Mouse (Mus musculus): ENCODE results near the gene Adcy5. TPM values are rescaled to one million over a fixed set of nuclear protein-coding genes. Genes with fewer than 3 reads are reported as not detected.

Gene Adcy5
- 36.0 and 37.7 TPM in 2 replicates for polyA plus RNA-seq (2012; rRNA removed)

- TF ChIP-seq CTCF (IDR thresholded peaks at IDR 0.05; ENCODE audit: borderline replicate concordance, insufficient read depth, low read depth, low read length) (no peak), POLR2A (IDR thresholded peaks at IDR 0.05; ENCODE audit: borderline replicate concordance, insufficient read depth, low read length) (no peak)
- WGBS = under 1% methylated on average over 83 of the region's 104 CpGs
- Histone ChIP-seq H3K4me3 (replicated peaks; ENCODE audit: insufficient read depth, low read depth, low read length) (peak within 1 kb of the TSS; percentile 86), H3K27me3 (ENCODE audit: control insufficient read depth, insufficient read depth, low read length) (no peaks in the 10 kb centered on the region), H3K27ac (ENCODE audit: insufficient read depth, low read length) (peak within 1 kb of the TSS; percentile 19; the same call in 1 of the 2 replicates), H3K4me1 (ENCODE audit: control insufficient read depth, insufficient read depth, low read length) (peaks cover 2% of the 10 kb centered on the region; the same call in 1 of the 2 replicates)
- peak; percentile 60 to 61 for DNase-seq
These were observed at the start of gene Adcy5 for GRCm38 (mm10) chr16:35154641-35155390. Gene Adcy5 (plus strand): TSS chr16:35154877.

- TF ChIP-seq POLR2A (IDR thresholded peaks at IDR 0.05; ENCODE audit: borderline replicate concordance, insufficient read depth, low read length) (no peak), CTCF (IDR thresholded peaks at IDR 0.05; ENCODE audit: borderline replicate concordance, insufficient read depth, low read depth, low read length) (no peak)
- Histone ChIP-seq H3K4me3 (replicated peaks; ENCODE audit: insufficient read depth, low read depth, low read length) (no peak overlapping the region), H3K4me1 (ENCODE audit: control insufficient read depth, insufficient read depth, low read length) (no peaks in the 10 kb centered on the region), H3K27me3 (ENCODE audit: control insufficient read depth, insufficient read depth, low read length) (no peaks in the 10 kb centered on the region), H3K27ac (ENCODE audit: insufficient read depth, low read length) (no peak overlapping the region)
- WGBS = 84% methylated on average over 6 of the region's 6 CpGs
- DNase-seq = no peak
These were observed 46.7 kb upstream of the Adcy5 start for GRCm38 (mm10) chr16:35107985-35108384.

- Histone ChIP-seq H3K27ac (ENCODE audit: insufficient read depth, low read length) (no peak overlapping the region), H3K4me1 (ENCODE audit: control insufficient read depth, insufficient read depth, low read length) (no peaks in the 10 kb centered on the region), H3K27me3 (ENCODE audit: control insufficient read depth, insufficient read depth, low read length) (no peaks in the 10 kb centered on the region), H3K4me3 (replicated peaks; ENCODE audit: insufficient read depth, low read depth, low read length) (no peak overlapping the region)
- WGBS = 55% methylated on average over 8 of the region's 8 CpGs
- no peak for DNase-seq
- no peak for TF ChIP-seq POLR2A (IDR thresholded peaks at IDR 0.05; ENCODE audit: borderline replicate concordance, insufficient read depth, low read length)
These were observed 45.5 kb upstream of the Adcy5 start for GRCm38 (mm10) chr16:35109156-35109555.

- Histone ChIP-seq H3K27ac (ENCODE audit: insufficient read depth, low read length) (no peak overlapping the region), H3K4me1 (ENCODE audit: control insufficient read depth, insufficient read depth, low read length) (no peaks in the 10 kb centered on the region), H3K4me3 (replicated peaks; ENCODE audit: insufficient read depth, low read depth, low read length) (no peak overlapping the region), H3K27me3 (ENCODE audit: control insufficient read depth, insufficient read depth, low read length) (no peaks in the 10 kb centered on the region)
- DNase-seq = no peak
- 60% methylated on average over 7 of the region's 7 CpGs for WGBS
- TF ChIP-seq CTCF (IDR thresholded peaks at IDR 0.05; ENCODE audit: borderline replicate concordance, insufficient read depth, low read depth, low read length) (no peak), POLR2A (IDR thresholded peaks at IDR 0.05; ENCODE audit: borderline replicate concordance, insufficient read depth, low read length) (no peak)
These were observed 44.9 kb upstream of the Adcy5 start for GRCm38 (mm10) chr16:35109656-35110291.

- no peak overlapping the region for H3K27ac ChIP-seq (ENCODE audit: insufficient read depth, low read length)
- no peaks in the 10 kb centered on the region for H3K4me1 ChIP-seq (ENCODE audit: control insufficient read depth, insufficient read depth, low read length)
- TF ChIP-seq CTCF (IDR thresholded peaks at IDR 0.05; ENCODE audit: borderline replicate concordance, insufficient read depth, low read depth, low read length) (peak; percentile 98), POLR2A (IDR thresholded peaks at IDR 0.05; ENCODE audit: borderline replicate concordance, insufficient read depth, low read length) (no peak)
- 23% methylated on average over 10 of the region's 10 CpGs for WGBS
- no peaks in the 10 kb centered on the region for H3K27me3 ChIP-seq (ENCODE audit: control insufficient read depth, insufficient read depth, low read length)
- DNase-seq = peak; percentile 72 to 86
- no peak overlapping the region for H3K4me3 ChIP-seq (replicated peaks; ENCODE audit: insufficient read depth, low read depth, low read length)
These were observed 44.1 kb upstream of the Adcy5 start for GRCm38 (mm10) chr16:35110410-35111142.

- WGBS = 70% methylated on average over 8 of the region's 8 CpGs
- H3K27me3 ChIP-seq (ENCODE audit: control insufficient read depth, insufficient read depth, low read length) = no peaks in the 10 kb centered on the region
- peak; percentile 25; the same call in 1 of the 2 replicates for TF ChIP-seq CTCF (IDR thresholded peaks at IDR 0.05; ENCODE audit: borderline replicate concordance, insufficient read depth, low read depth, low read length)
- TF ChIP-seq POLR2A (IDR thresholded peaks at IDR 0.05; ENCODE audit: borderline replicate concordance, insufficient read depth, low read length) = no peak
- peak in 1 of 2 experiments; percentile 15 for DNase-seq
- no peak overlapping the region for H3K4me3 ChIP-seq (replicated peaks; ENCODE audit: insufficient read depth, low read depth, low read length)
- no peaks in the 10 kb centered on the region for H3K4me1 ChIP-seq (ENCODE audit: control insufficient read depth, insufficient read depth, low read length)
- no peak overlapping the region for H3K27ac ChIP-seq (ENCODE audit: insufficient read depth, low read length)
These were observed 43.5 kb upstream of the Adcy5 start for GRCm38 (mm10) chr16:35111143-35111620.

GRCm38 (mm10) chr16:35113496-35113895 is 41.2 kb upstream of the Adcy5 start:
- Histone ChIP-seq H3K27me3 (ENCODE audit: control insufficient read depth, insufficient read depth, low read length) (no peaks in the 10 kb centered on the region), H3K4me3 (replicated peaks; ENCODE audit: insufficient read depth, low read depth, low read length) (no peak overlapping the region), H3K4me1 (ENCODE audit: control insufficient read depth, insufficient read depth, low read length) (no peaks in the 10 kb centered on the region), H3K27ac (ENCODE audit: insufficient read depth, low read length) (no peak overlapping the region)
- WGBS = 83% methylated on average over 5 of the region's 5 CpGs
- no peak for TF ChIP-seq CTCF (IDR thresholded peaks at IDR 0.05; ENCODE audit: borderline replicate concordance, insufficient read depth, low read depth, low read length)
- TF ChIP-seq POLR2A (IDR thresholded peaks at IDR 0.05; ENCODE audit: borderline replicate concordance, insufficient read depth, low read length) = no peak
- no peak for DNase-seq
